ENCODE assay signal across 28 mouse cellular contexts in the genomic region with DNA sequence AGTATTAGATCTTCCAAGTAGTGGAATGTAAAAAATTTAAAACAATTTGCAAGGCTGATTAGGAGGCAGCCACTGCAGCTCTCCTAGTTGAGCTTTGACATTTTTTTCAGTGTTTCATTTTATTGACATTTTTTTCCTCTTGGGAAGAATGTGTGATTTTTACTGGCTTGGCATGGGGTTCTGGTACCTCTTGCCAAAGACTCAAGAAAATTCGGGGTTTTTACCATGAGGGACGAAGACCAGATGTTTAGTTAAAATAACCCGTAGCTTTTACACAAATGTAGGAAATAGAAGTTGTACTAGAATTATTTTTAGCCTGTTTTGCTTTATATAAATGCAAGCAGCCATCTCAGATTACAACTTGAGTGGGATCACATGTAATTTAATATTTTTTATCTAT. TPM values are rescaled to one million over a fixed set of nuclear protein-coding genes. Genes with fewer than 3 reads are reported as not detected.
A peak's percentile ranks its signal among the peaks of the same experiment; 100 is the strongest.
DNase-seq lines count a peak whose midpoint lies in the region; ATAC-seq and TF ChIP-seq lines count a peak whose summit lies in the region.
"Had no signal": no experiment of that assay in that cellular context is flagged by ENCODE, and none has a peak within 500 bp of the region (broad histone marks: within the 10 kb centered on the region; RNA-seq: fewer than 3 reads in every experiment).

No protein-coding gene starts in this region.

- no peak overlapping the region for H3K4me3 ChIP-seq in limb, embryonic 12.5 days (replicated peaks)
- no peak overlapping the region for H3K4me3 ChIP-seq in limb, embryonic 10.5 days
- H3K4me3 ChIP-seq in stomach, embryonic 15.5 days (replicated peaks) = no peak overlapping the region
- no peak overlapping the region for H3K4me3 ChIP-seq in stomach, postnatal 0 days (ENCODE audit: low read depth, low read length)
- no peak overlapping the region for H3K4me3 ChIP-seq in limb, embryonic 13.5 days
- no peak overlapping the region for H3K4me3 ChIP-seq in hindbrain, embryonic 14.5 days (replicated peaks; ENCODE audit: low read length)
- H3K4me3 ChIP-seq: hindbrain, embryonic 13.5 days; liver, embryonic 15.5 days; lung, embryonic 15.5 days; megakaryocyte, embryonic 14.5 days; midbrain, embryonic 12.5 days had no signal

- peaks cover 27% of the 10 kb centered on the region for H3K27me3 ChIP-seq in limb, embryonic 12.5 days
- H3K27me3 ChIP-seq in limb, embryonic 10.5 days (ENCODE audit: low read depth, poor library complexity, severe bottlenecking) = no peaks in the 10 kb centered on the region
- no peaks in the 10 kb centered on the region for H3K27me3 ChIP-seq in stomach, embryonic 15.5 days (replicated peaks)
- H3K27me3 ChIP-seq in stomach, postnatal 0 days (ENCODE audit: control insufficient read depth, insufficient read depth, low read length) = no peaks in the 10 kb centered on the region
- peaks cover 31% of the 10 kb centered on the region for H3K27me3 ChIP-seq in limb, embryonic 13.5 days
- H3K27me3 ChIP-seq in hindbrain, embryonic 14.5 days (ENCODE audit: control insufficient read depth, insufficient read depth, low read length) = no peaks in the 10 kb centered on the region
- H3K27me3 ChIP-seq: hindbrain, embryonic 13.5 days; liver, embryonic 15.5 days; lung, embryonic 15.5 days; midbrain, embryonic 12.5 days had no signal

- WGBS in limb, embryonic 12.5 days = 24% methylated on average over 3 of the region's 3 CpGs
- WGBS in limb, embryonic 10.5 days = 88% methylated on average over 3 of the region's 3 CpGs
- 42% methylated on average over 3 of the region's 3 CpGs for WGBS in stomach, embryonic 15.5 days
- WGBS in stomach, postnatal 0 days = 35% methylated on average over 3 of the region's 3 CpGs
- WGBS in limb, embryonic 13.5 days = 8% methylated on average over 3 of the region's 3 CpGs
- 79% methylated on average over 3 of the region's 3 CpGs for WGBS in hindbrain, embryonic 14.5 days

- no peak for TF ChIP-seq CTCF in stomach, postnatal 0 days (IDR thresholded peaks at IDR 0.05; ENCODE audit: low read depth)

- no peaks in the 10 kb centered on the region for H3K36me3 ChIP-seq in limb, embryonic 12.5 days
- no peaks in the 10 kb centered on the region for H3K36me3 ChIP-seq in limb, embryonic 10.5 days
- H3K36me3 ChIP-seq in stomach, embryonic 15.5 days = no peaks in the 10 kb centered on the region
- no peaks in the 10 kb centered on the region for H3K36me3 ChIP-seq in stomach, postnatal 0 days (ENCODE audit: control insufficient read depth, insufficient read depth, low read length)
- no peaks in the 10 kb centered on the region for H3K36me3 ChIP-seq in limb, embryonic 13.5 days
- H3K36me3 ChIP-seq in hindbrain, embryonic 14.5 days (replicated peaks; ENCODE audit: control insufficient read depth, insufficient read depth) = no peaks in the 10 kb centered on the region
- H3K36me3 ChIP-seq: hindbrain, embryonic 13.5 days; liver, embryonic 15.5 days; lung, embryonic 15.5 days; midbrain, embryonic 12.5 days had no signal

- ATAC-seq in limb, embryonic 12.5 days (ENCODE audit: insufficient number of reproducible peaks, insufficient read depth, low FRiP score, low TSS enrichment, low read depth) = no peak
- no peak for ATAC-seq in stomach, embryonic 15.5 days (ENCODE audit: insufficient read depth, low FRiP score, low read depth)
- ATAC-seq in stomach, postnatal 0 days (ENCODE audit: low FRiP score, low TSS enrichment) = no peak
- ATAC-seq in limb, embryonic 13.5 days (ENCODE audit: low FRiP score, low read depth) = peak; percentile 31; the same call in 1 of the 2 replicates
- ATAC-seq in hindbrain, embryonic 14.5 days (ENCODE audit: low FRiP score) = no peak
- ATAC-seq: activated CD4-positive, CD25-positive, alpha-beta regulatory T cell, adult 4 months; intestine, postnatal 0 days had no signal

- no peak overlapping the region for H3K4me2 ChIP-seq in limb, embryonic 12.5 days
- H3K4me2 ChIP-seq in stomach, embryonic 15.5 days = no peak overlapping the region
- no peak overlapping the region for H3K4me2 ChIP-seq in stomach, postnatal 0 days (replicated peaks; ENCODE audit: low read depth)
- H3K4me2 ChIP-seq in limb, embryonic 13.5 days (replicated peaks) = no peak overlapping the region; the same call in 1 of the 2 replicates
- no peak overlapping the region for H3K4me2 ChIP-seq in hindbrain, embryonic 14.5 days (replicated peaks)
- H3K4me2 ChIP-seq: heart, embryonic 11.5 days; hindbrain, embryonic 13.5 days; liver, embryonic 15.5 days; lung, embryonic 15.5 days; midbrain, embryonic 12.5 days had no signal

- no peak for TF ChIP-seq EP300 in stomach, postnatal 0 days (optimal IDR thresholded peaks at IDR 0.05)

- no peaks in the 10 kb centered on the region for H3K9me3 ChIP-seq in limb, embryonic 12.5 days
- no peaks in the 10 kb centered on the region for H3K9me3 ChIP-seq in limb, embryonic 10.5 days (replicated peaks)
- H3K9me3 ChIP-seq in stomach, embryonic 15.5 days = no peaks in the 10 kb centered on the region
- H3K9me3 ChIP-seq in stomach, postnatal 0 days (ENCODE audit: control insufficient read depth, low read length) = no peaks in the 10 kb centered on the region
- H3K9me3 ChIP-seq in limb, embryonic 13.5 days = no peaks in the 10 kb centered on the region
- H3K9me3 ChIP-seq in hindbrain, embryonic 14.5 days (ENCODE audit: control insufficient read depth, low read length) = no peaks in the 10 kb centered on the region
- H3K9me3 ChIP-seq: hindbrain, embryonic 13.5 days; liver, embryonic 15.5 days; lung, embryonic 15.5 days; megakaryocyte, embryonic 14.5 days; midbrain, embryonic 12.5 days had no signal

- H3K27ac ChIP-seq in limb, embryonic 12.5 days = peak overlapping the region; percentile 57; the same call in 1 of the 2 replicates
- no peak overlapping the region for H3K27ac ChIP-seq in limb, embryonic 10.5 days
- H3K27ac ChIP-seq in stomach, embryonic 15.5 days = peak overlapping the region; percentile 2; the same call in 1 of the 2 replicates
- no peak overlapping the region for H3K27ac ChIP-seq in stomach, postnatal 0 days (replicated peaks)
- peak overlapping the region; percentile 82 for H3K27ac ChIP-seq in limb, embryonic 13.5 days
- no peak overlapping the region for H3K27ac ChIP-seq in hindbrain, embryonic 14.5 days
- H3K27ac ChIP-seq: hindbrain, embryonic 13.5 days; liver, embryonic 15.5 days; lung, embryonic 15.5 days; midbrain, embryonic 12.5 days had no signal

- H3K9ac ChIP-seq in limb, embryonic 12.5 days (replicated peaks) = no peak overlapping the region
- no peak overlapping the region for H3K9ac ChIP-seq in stomach, embryonic 15.5 days
- H3K9ac ChIP-seq in stomach, postnatal 0 days (ENCODE audit: low read length) = no peak overlapping the region
- H3K9ac ChIP-seq in limb, embryonic 13.5 days = no peak overlapping the region
- no peak overlapping the region for H3K9ac ChIP-seq in hindbrain, embryonic 14.5 days
- H3K9ac ChIP-seq: hindbrain, embryonic 13.5 days; liver, embryonic 15.5 days; lung, embryonic 15.5 days; midbrain, embryonic 12.5 days had no signal

- DNase-seq in limb, embryonic 10.5 days (ENCODE audit: low spot score) = no peak
- DNase-seq in stomach, postnatal 0 days (ENCODE audit: low spot score) = no peak
- DNase-seq in frontal cortex, postnatal 10 days (ENCODE audit: low spot score in 2 of 2) = no peak
- no peak for DNase-seq in hindbrain, embryonic 14.5 days (ENCODE audit: low spot score)
- DNase-seq: adrenal gland, adult 2 months; adrenal gland, postnatal 36 days; cerebellum, adult 18-20 months; gastrocnemius, postnatal 25 days; heart, adult 18-20 months; heart, postnatal 4 days; kidney, adult 9 months; kidney, postnatal 14 days; thymus, postnatal 14 days had no signal

- peaks cover 35% of the 10 kb centered on the region for H3K4me1 ChIP-seq in limb, embryonic 12.5 days (replicated peaks)
- peaks cover 10% of the 10 kb centered on the region; the same call in 1 of the 2 replicates for H3K4me1 ChIP-seq in limb, embryonic 10.5 days
- peaks cover 4% of the 10 kb centered on the region; the same call in 1 of the 2 replicates for H3K4me1 ChIP-seq in stomach, embryonic 15.5 days
- H3K4me1 ChIP-seq in stomach, postnatal 0 days (replicated peaks; ENCODE audit: control insufficient read depth, insufficient read depth) = no peaks in the 10 kb centered on the region
- H3K4me1 ChIP-seq in limb, embryonic 13.5 days = peaks cover 64% of the 10 kb centered on the region
- no peaks in the 10 kb centered on the region for H3K4me1 ChIP-seq in hindbrain, embryonic 14.5 days (replicated peaks; ENCODE audit: control insufficient read depth, insufficient read depth, low read length)
- H3K4me1 ChIP-seq: liver, embryonic 15.5 days; megakaryocyte, embryonic 14.5 days; midbrain, embryonic 12.5 days had no signal

RNA-seq across cellular contexts. Expression of a gene that starts 4.2 kb away (rescaled TPM):
- not detected in 2 replicates for polyA plus RNA-seq in limb, embryonic 12.5 days (2016; fragmentation: Nextera tagmentation; extraction: Ambion mirVana)
- polyA plus RNA-seq in limb, embryonic 10.5 days (2016; fragmentation: Nextera tagmentation; extraction: Ambion mirVana) = not detected in 2 replicates
- not detected in 2 replicates for polyA plus RNA-seq in stomach, embryonic 15.5 days (2015; fragmentation: Nextera tagmentation; extraction: Ambion mirVana)
- not detected in 2 replicates for polyA plus RNA-seq in stomach, postnatal 0 days (2015; fragmentation: Nextera tagmentation; extraction: Ambion mirVana)
- polyA plus RNA-seq in limb, embryonic 13.5 days (2015; fragmentation: Nextera tagmentation; extraction: Ambion mirVana) = 0.18 TPM in 1 of 2 replicates, not detected in the other
- 0.26 and 0.41 TPM in 2 replicates for polyA plus RNA-seq in hindbrain, embryonic 14.5 days (2014; fragmentation: Nextera tagmentation; extraction: Ambion mirVana)
- polyA plus RNA-seq: activated CD4-positive, CD25-positive, alpha-beta regulatory T cell, adult 4 months; adrenal gland, adult 2 months; forebrain, embryonic 11.5 days; heart, embryonic 16.5 days; hindbrain, embryonic 13.5 days; intestine, postnatal 0 days; liver, adult 2 months; liver, embryonic 15.5 days; lung, embryonic 15.5 days; midbrain, embryonic 12.5 days; urinary bladder, adult 2 months had no signal

Comparison
In these comparisons a context has a peak if more than half of its experiments do, and no peak if none do; other contexts are left out.
1. H3K27ac ChIP-seq: peak in limb, embryonic 12.5 days (single experiment), stomach, embryonic 15.5 days (single experiment) and limb, embryonic 13.5 days (single experiment); none in limb, embryonic 10.5 days (single experiment), stomach, postnatal 0 days (single experiment) and hindbrain, embryonic 14.5 days (single experiment).